ENCODE assay signal across 32 mouse cellular contexts in the genomic region with DNA sequence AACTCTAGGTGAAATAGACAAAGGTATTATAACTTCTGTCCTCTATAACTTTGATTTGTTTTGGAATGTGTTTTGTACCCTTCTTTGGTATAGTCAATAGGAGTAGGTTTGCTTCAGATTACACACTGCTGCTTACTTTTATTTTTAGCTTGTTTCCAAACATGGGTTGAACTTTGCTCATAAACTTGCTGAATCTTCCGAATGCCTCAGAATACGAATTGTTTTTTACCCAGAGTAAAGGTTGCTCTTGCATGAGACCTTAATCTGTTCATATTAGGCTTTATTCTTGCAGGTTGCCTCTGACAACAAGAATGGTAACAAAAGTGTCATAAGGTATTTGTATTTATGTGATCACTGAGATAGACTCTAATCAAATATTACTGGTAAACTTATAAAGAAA.
"Had no signal": no experiment of that assay in that cellular context is flagged by ENCODE, and none has a peak within 500 bp of the region (broad histone marks: within the 10 kb centered on the region; RNA-seq: fewer than 3 reads in every experiment).

No protein-coding gene starts in this region.

- H3K4me1 ChIP-seq: heart, embryonic 10.5 days; heart, embryonic 12.5 days; heart, embryonic 13.5 days; heart, embryonic 15.5 days; hindbrain, embryonic 10.5 days; hindbrain, embryonic 12.5 days; hindbrain, embryonic 13.5 days; hindbrain, embryonic 15.5 days; intestine, embryonic 15.5 days; kidney, embryonic 15.5 days had no signal

- H3K27me3 ChIP-seq: heart, embryonic 12.5 days; heart, embryonic 13.5 days; heart, embryonic 15.5 days; hindbrain, embryonic 12.5 days; hindbrain, embryonic 13.5 days; hindbrain, embryonic 15.5 days; intestine, embryonic 15.5 days; kidney, embryonic 15.5 days had no signal

- H3K9me3 ChIP-seq: heart, embryonic 10.5 days; heart, embryonic 15.5 days; intestine, embryonic 15.5 days; kidney, embryonic 15.5 days had no signal

- H3K4me2 ChIP-seq: heart, embryonic 11.5 days; heart, embryonic 12.5 days; heart, embryonic 13.5 days; heart, embryonic 15.5 days; hindbrain, embryonic 12.5 days; hindbrain, embryonic 13.5 days; hindbrain, embryonic 14.5 days; hindbrain, embryonic 15.5 days; intestine, embryonic 15.5 days; kidney, embryonic 15.5 days had no signal

- H3K36me3 ChIP-seq: heart, embryonic 10.5 days; heart, embryonic 12.5 days; heart, embryonic 13.5 days; heart, embryonic 15.5 days; hindbrain, embryonic 10.5 days; hindbrain, embryonic 12.5 days; hindbrain, embryonic 13.5 days; hindbrain, embryonic 15.5 days; intestine, embryonic 15.5 days; kidney, embryonic 15.5 days had no signal

- H3K9ac ChIP-seq: heart, embryonic 12.5 days; heart, embryonic 13.5 days; heart, embryonic 15.5 days; hindbrain, embryonic 12.5 days; hindbrain, embryonic 13.5 days; hindbrain, embryonic 14.5 days; hindbrain, embryonic 15.5 days; intestine, embryonic 15.5 days; kidney, embryonic 15.5 days had no signal

- DNase-seq: heart, adult 2 months; heart, postnatal 10 days; heart, postnatal 14 days; heart, postnatal 36 days; heart, postnatal 4 days; kidney, adult 11 months; kidney, adult 18-20 months; kidney, postnatal 14 days; kidney, postnatal 25 days; kidney, postnatal 4 days; layer of hippocampus, adult 9-11 months; layer of hippocampus, postnatal 36 days had no signal

- H3K27ac ChIP-seq: heart, adult 2 months; heart, embryonic 10.5 days; heart, embryonic 13.5 days; heart, embryonic 15.5 days; hindbrain, embryonic 10.5 days; hindbrain, embryonic 12.5 days; hindbrain, embryonic 13.5 days; hindbrain, embryonic 14.5 days; hindbrain, embryonic 15.5 days; hindbrain, postnatal 0 days; intestine, embryonic 15.5 days; kidney, embryonic 15.5 days; kidney, postnatal 0 days; layer of hippocampus, adult 2 months; left cerebral cortex, adult 2 months had no signal

- ATAC-seq: hindbrain, embryonic 16.5 days; hindbrain, postnatal 0 days; inflammation-experienced regulatory T-cells, adult 6 months; intestine, embryonic 15.5 days; intestine, embryonic 16.5 days; intestine, postnatal 0 days had no signal

- H3K4me3 ChIP-seq: heart, adult 2 months; heart, embryonic 10.5 days; heart, embryonic 12.5 days; heart, embryonic 13.5 days; heart, embryonic 15.5 days; hindbrain, embryonic 10.5 days; hindbrain, embryonic 12.5 days; hindbrain, embryonic 13.5 days; hindbrain, embryonic 15.5 days; intestine, embryonic 15.5 days; kidney, embryonic 15.5 days; layer of hippocampus, adult 2 months; left cerebral cortex, adult 2 months had no signal
